Mouse (Mus musculus): Measurements from ENCODE around the gene Atf7. TPM values are rescaled to one million over a fixed set of nuclear protein-coding genes. Genes with fewer than 3 reads are reported as not detected.
"Not testable (repeated sequence)": the region's sequence is repeated elsewhere in the genome, so short reads cannot be mapped to it uniquely, and the experiment has no call there.

Atf7 gene
- 26.9 to 70.4 TPM (median 29.2 TPM) in 3 replicates for total RNA-seq (2017)

GRCm38 (mm10) chr15:102624970-102625686 is at the start of gene Atf7, which contains the start of gene Gm28047:
Gene Atf7 (minus strand): TSS chr15:102625464.
Gene Gm28047 (minus strand): TSS chr15:102625067.
- ATAC-seq (replicated peaks; ENCODE audit: insufficient number of reproducible peaks, low FRiP score, low TSS enrichment, poor library complexity, severe bottlenecking) = peak; percentile 96

DNA sequence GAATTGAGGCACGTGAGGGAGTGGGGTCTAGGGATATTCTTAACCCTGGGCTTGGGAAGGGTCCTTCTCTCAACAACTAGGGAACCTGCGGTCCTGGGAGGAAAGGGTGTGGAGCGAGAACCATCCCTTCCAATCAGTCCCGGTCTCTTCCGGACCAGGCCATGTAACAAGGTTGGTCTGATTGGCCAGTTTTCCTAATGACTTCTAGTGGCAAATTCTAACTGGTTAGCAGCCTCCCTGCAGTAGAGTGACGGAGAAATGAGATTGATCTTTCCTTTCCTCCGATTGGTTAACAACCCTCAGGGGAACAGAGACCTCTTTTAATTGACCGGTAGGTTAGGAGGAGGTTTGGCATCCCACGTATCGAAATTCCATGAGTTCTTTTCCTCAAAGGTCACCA is 48.3 kb upstream of the Atf7 start:
- no peak for ATAC-seq (replicated peaks; ENCODE audit: insufficient number of reproducible peaks, low FRiP score, low TSS enrichment, poor library complexity, severe bottlenecking)

GRCm38 (mm10) chr15:102672215-102673071 is 47.2 kb upstream of the Atf7 start, which contains the start of gene Atp5g2:
Gene Atp5g2 (minus strand): TSS chr15:102672352.
- no peak for ATAC-seq (replicated peaks; ENCODE audit: insufficient number of reproducible peaks, low FRiP score, low TSS enrichment, poor library complexity, severe bottlenecking)

DNA sequence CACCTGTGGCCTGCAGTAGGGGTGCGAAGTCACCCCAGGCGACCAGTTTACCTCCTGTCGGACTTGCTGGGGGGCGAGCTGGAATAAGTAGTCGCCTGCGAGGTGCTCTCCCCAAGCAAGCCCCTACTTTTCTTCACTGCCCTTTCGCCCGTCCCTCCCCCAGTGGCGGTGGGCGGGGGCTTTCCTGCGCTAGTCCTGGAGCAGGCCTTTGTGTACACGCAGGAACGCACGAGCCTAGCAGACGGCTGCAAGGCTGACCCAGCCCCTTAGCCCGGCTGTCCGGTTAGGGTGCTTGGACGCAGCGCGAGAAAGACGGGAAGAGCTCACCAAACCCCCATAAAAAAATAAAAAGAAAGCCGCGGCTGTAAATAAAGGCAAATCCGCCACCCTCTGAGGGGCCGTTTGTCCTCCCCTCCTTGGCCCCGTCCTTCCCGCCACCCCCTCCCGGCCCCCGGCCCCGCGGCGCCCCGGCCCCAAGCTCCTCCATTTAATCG is 46.5 kb upstream of the Atf7 start:
- ATAC-seq (replicated peaks; ENCODE audit: insufficient number of reproducible peaks, low FRiP score, low TSS enrichment, poor library complexity, severe bottlenecking) = no peak

DNA sequence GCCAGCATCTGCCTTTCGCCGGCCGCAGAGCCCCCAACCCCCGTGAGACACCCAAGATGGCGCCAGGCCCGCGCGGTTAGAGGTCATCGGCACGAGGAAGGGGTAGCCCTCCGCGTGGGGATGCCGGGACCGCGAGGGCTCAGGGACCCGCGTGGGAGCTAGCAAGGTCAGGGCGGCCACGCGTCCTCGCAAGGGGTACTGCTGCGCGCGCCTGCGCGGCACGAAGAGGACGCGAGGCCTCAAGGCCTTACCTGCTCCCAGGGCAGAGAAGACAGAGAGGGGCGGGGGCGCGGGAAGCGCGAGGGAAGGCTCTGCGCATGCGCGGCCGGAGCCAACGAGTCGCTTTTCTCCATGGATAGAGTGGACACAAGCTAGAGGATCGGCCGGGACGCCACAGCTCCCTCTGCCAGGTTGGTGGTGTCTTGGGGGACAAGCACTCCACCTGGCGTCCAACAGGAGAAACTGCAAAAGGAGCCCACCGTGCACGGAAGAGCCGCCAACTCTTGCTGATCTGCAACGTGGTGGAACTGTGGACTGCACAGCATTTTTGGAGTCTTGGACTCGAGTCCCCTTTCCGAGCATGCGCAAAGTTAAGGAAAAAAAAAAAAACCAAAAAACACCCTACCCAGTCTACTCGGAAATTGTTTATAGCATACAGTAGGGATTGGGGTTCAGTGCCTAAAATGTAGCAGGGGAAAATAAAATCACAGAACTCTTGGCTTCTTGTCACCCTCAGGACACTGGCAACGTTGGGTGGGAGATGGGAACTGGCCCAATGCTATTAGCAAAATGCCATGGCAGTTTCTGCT is 45.7 kb upstream of the Atf7 start:
- ATAC-seq (replicated peaks; ENCODE audit: insufficient number of reproducible peaks, low FRiP score, low TSS enrichment, poor library complexity, severe bottlenecking) = peak; percentile 96

DNA sequence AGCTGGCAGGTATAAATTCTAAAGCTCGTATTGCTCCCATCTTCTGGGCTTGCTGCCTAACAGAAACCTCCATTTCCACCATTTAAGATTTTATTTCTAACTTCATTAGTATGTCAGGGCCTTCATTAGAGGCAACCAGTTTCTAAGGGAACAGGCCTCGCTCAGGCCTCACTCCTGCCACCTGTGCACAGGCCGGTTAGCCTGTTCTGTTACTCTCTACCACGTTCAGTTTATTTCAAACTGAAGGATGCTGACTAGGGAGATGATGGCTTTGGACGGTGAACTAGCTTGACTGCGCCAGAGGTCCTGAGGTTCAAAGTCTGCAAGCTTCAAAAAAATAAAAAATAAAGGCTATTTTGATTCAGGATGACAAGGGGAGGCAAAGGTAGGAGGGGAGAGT is 45.0 kb upstream of the Atf7 start:
- no peak for ATAC-seq (replicated peaks; ENCODE audit: insufficient number of reproducible peaks, low FRiP score, low TSS enrichment, poor library complexity, severe bottlenecking)

DNA sequence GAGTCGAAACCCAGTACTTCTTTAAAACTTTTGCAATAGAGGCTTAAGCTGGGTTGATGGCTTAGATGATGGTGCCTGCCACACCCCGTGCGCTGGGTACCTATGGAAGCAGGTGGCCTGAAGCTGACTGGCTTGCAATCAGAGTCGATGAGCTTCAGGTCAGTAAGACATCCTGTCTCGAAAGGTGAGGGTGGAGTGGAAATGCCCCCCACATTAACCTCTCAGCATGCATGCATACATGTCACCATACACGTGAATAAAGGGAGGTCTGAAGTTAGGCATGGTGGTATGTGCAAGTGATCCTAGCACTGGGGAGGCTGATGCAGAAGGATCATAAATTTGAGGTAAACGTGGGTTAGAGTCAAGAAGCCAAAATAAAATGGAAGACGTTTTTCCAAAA is 44.3 kb upstream of the Atf7 start:
- ATAC-seq (replicated peaks; ENCODE audit: insufficient number of reproducible peaks, low FRiP score, low TSS enrichment, poor library complexity, severe bottlenecking) = no peak

- ATAC-seq (replicated peaks; ENCODE audit: insufficient number of reproducible peaks, low FRiP score, low TSS enrichment, poor library complexity, severe bottlenecking) = peak; percentile 65; the same call in 1 of the 2 replicates
Measured at GRCm38 (mm10) chr15:102665494-102665893, 40.2 kb upstream of the Atf7 start.

- no peak for ATAC-seq (replicated peaks; ENCODE audit: insufficient number of reproducible peaks, low FRiP score, low TSS enrichment, poor library complexity, severe bottlenecking)
Measured at GRCm38 (mm10) chr15:102663825-102664224, 38.6 kb upstream of the Atf7 start.

DNA sequence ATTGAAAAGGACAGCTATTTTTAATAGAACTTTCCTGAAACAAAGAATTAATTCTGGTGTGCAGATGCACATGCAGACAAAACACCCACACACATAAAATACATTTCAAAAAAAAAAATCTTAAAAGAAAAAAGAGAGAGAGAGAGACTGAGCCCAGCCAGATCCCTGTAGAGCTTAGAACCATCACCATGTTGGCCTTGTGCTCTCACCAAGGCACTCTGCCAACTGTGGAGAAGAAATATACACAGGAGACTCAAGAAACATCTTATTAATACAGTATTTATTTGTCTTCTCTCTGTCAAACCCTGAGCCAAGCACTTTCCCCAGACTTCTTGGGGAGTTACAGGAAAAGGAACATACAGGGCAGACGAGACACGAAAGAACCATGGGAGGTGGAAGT is 37.3 kb upstream of the Atf7 start:
- ATAC-seq (replicated peaks; ENCODE audit: insufficient number of reproducible peaks, low FRiP score, low TSS enrichment, poor library complexity, severe bottlenecking) = not testable (repeated sequence)

DNA sequence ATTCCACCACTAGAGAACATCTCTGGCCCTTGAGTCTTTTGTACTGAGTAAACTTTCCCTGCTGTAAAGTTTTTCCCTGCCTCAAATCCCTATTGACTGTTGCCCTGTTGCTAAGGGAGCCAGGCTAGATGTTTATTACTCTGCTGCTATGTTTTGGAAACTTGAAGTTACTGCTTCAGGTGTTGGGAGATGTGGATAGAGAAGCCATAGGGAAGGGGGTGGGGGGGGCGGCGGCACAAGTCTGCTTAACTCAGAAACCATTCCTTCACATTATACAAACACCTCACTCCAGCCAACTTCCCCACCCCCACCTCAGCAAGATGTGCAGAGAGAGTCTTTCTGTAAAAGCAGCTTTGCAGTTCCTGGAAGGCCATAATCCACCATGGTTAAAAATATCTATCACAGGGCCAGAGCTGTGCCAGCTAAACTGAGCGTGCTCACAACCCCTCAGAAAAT is 32.7 kb upstream of the Atf7 start:
- no peak for ATAC-seq (replicated peaks; ENCODE audit: insufficient number of reproducible peaks, low FRiP score, low TSS enrichment, poor library complexity, severe bottlenecking)

DNA sequence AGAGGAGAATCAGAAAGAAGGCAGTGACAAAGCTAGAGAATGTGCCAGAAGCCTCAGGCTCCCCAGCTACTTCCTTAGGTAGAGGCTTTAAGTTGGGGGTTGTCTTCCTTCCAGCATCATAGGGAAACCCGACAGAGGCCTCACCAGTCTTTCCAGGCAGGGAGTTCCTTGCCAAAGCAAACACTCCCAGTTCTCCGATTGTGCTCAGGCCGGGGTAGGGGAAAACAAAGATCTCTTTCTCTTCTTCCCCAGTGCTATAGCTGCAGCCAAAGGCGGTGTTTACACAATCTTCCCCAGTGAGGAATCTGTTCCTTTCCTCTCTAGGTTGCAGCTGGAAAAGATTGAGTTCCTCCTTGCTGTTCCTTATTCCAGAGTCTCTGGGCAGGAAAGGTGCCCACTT is 31.4 kb upstream of the Atf7 start:
- ATAC-seq (replicated peaks; ENCODE audit: insufficient number of reproducible peaks, low FRiP score, low TSS enrichment, poor library complexity, severe bottlenecking) = no peak

DNA sequence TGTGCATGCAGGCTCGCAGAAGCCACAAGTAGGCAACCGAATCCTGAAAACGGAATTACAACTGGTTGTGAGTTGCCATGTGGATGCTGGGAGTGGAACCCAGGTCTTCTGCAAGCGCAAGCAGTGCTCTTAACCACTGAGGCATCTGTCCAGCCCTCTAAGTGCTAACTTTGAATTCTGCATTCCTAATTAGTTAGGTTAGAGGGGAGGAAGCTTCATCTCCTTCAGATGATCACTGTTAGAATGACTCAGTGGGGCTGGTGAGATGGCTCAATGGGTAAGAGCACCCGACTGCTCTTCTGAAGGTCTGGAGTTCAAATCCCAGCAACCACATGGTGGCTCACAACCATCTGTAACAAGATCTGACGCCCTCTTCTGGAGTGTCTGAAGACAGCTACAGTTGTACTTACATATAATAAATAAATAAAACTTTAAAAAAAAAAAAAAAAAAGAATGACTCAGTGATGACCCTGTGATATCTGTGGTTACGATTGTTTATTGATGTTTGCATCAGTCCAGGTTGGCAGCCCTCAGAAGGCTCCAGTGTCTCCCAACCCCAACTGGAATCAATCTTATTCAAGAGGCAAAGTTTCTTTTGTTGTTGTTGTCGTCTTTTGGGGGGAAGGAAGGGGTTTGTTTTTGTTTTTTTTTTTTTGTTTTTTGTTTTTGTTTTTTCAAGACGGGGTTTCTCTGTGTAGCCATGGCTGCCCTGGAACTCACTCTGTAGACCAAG is 26.8 kb upstream of the Atf7 start:
- not testable (repeated sequence) for ATAC-seq (replicated peaks; ENCODE audit: insufficient number of reproducible peaks, low FRiP score, low TSS enrichment, poor library complexity, severe bottlenecking)

GRCm38 (mm10) chr15:102651107-102651506 is 25.8 kb upstream of the Atf7 start:
- no peak for ATAC-seq (replicated peaks; ENCODE audit: insufficient number of reproducible peaks, low FRiP score, low TSS enrichment, poor library complexity, severe bottlenecking)

- no peak for ATAC-seq (replicated peaks; ENCODE audit: insufficient number of reproducible peaks, low FRiP score, low TSS enrichment, poor library complexity, severe bottlenecking)
Measured at GRCm38 (mm10) chr15:102635817-102636216, 10.6 kb upstream of the Atf7 start.

DNA sequence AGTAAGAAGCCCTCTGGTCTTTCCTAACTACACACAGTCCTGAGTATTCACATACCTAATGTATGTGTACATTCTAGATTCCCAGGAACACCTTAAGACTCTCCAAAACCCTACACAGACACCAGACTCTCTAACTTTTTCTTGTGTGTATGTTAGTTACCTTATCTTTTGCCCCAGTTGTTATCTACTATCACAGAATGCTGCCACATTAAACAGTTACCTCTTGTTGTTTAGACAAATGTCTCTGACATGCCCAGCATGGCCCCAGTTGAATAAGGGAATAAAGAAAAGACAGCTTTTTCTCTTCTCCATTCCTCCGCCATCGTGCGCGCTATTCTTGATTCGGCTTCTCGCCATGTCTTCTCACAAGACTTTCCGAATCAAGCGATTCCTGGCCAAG is 9.4 kb upstream of the Atf7 start:
- no peak for ATAC-seq (replicated peaks; ENCODE audit: insufficient number of reproducible peaks, low FRiP score, low TSS enrichment, poor library complexity, severe bottlenecking)

GRCm38 (mm10) chr15:102625687-102626055 is 407 bp upstream of the Atf7 start:
- peak; percentile 54 for ATAC-seq (replicated peaks; ENCODE audit: insufficient number of reproducible peaks, low FRiP score, low TSS enrichment, poor library complexity, severe bottlenecking)

DNA sequence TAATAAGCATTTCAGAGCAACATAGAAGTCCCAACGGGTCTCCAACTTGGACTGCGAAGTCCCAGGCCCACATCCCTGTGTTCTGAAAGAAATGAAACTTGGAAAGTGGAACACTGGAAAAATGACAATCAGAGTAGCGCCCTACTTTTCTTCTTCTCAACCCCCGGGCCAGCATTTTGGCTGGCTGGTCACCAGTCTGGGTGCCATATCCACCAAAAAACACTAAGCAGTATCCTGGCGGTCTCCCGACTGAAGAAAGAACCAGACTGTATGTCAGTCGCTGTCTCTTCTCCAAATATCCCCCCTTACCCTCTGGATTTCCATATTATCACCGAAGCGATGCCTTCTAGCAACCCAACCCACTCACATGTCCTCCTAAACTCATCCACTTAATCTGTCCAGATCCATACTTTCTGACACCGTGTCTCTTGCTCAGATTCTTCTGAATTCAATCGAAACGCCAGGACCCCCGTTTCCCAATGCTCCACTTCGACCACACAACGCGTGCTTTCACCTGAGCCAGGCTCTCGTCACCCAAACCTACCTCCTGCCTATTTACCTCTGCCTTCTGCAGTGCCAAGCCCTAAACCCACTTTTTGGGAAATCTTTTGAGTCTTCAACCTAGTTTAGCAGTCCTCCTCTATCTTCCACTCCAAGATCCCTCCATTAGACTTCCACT is 834 bp downstream of the Atf7 start:
- no peak for ATAC-seq (replicated peaks; ENCODE audit: insufficient number of reproducible peaks, low FRiP score, low TSS enrichment, poor library complexity, severe bottlenecking)

Measured in monocyte, adult 5-6 weeks (primary cell).